Mouse (Mus musculus) 416B (cell line): ENCODE measurements around the gene Galk1.
"Not testable (repeated sequence)": the region's sequence is repeated elsewhere in the genome, so short reads cannot be mapped to it uniquely, and the experiment has no call there.

ENCODE experiments used
- DNase-seq: peaks from one replicate; pipeline ENCODE4 v3.0.0; 2011; ENCODE audit warnings: low read depth

The Galk1 gene

DNA sequence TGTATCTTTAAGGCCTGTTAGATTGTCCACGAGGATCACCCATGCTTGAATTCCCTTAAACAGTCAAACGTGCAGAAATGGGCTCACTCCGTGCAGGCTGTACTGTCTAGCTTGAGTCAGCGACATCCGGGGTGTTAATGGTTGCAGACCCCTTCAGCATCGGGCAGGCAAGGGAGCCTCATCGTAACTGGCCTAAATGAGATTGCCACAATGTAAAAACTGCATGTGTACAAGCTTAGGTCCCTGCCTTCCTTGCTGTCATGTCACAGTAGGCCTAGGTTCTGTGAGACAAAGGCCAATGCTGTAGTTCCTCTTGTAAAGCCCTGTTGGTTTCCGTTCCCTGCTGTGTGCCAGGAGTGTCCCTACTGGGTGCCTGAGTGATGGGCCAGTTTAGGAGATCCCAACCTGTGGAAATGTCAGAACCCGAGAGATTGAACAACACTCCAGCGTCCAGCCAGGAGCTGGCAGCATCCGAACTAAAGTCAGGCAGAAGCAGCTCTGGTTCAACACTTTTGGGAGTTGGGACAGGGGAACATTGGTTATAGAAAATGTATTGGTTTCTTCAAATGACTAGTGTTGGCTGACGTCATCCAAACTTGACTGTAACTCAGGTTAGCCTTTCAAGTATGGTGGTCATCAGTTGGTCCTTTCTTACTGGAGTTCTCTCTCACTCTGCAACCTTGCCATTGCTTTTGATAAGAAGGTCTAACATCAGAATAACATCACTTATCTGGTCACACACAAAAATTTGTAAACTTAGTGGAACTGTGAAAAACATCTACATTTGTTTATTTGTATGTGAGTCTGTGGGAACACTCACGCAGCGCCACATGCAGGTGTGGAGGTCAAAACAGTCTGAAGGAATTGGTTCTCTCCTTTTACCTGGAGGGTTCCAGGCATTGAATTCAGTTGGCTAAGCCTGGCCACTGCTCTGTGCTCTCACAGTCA is 18.7 kb upstream of the Galk1 start:
- peak; percentile 78 for DNase-seq

DNA sequence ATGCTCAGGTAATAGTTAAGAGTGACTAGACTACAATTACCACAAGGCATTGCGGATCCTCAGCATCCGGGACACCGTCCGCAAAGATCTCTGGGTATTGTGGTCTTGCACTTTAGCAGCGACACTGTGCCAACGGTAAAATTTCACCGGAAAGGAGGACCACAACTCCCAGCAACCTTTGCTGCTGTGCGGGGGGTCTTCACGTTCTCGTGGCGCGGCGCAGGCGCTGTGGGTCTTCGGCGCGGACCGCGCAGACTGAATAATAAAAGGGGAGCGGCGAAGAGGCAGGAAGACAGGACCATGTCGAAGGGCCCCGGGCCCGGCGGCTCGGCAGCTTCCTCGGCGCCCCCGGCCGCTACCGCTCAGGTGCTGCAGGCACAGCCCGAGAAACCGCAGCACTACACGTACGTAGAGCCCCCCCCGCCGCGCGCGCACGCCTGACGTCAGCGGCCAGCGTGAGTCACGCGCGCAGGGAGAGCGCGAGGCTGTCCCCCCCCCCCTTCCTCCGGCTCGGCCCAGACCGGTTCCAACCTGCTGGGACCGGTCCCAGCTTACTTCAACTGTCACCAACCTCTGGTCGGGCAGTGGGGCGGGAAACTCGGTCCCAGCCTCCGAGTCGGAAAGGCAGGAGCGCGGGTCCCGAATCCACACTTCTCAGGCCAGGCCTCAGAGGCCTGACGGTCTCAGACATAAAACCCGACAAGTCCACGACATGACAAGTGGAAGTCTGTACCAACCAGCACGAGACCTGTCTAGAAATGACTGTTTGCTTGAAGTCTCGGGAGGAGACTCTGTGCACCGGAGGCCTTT is 17.8 kb upstream of the Galk1 start, which contains the start of gene Unk:
Unk (plus strand) TSS at position 235 of the 810 bp plus-strand sequence.
- peak; percentile 99 for DNase-seq

DNA sequence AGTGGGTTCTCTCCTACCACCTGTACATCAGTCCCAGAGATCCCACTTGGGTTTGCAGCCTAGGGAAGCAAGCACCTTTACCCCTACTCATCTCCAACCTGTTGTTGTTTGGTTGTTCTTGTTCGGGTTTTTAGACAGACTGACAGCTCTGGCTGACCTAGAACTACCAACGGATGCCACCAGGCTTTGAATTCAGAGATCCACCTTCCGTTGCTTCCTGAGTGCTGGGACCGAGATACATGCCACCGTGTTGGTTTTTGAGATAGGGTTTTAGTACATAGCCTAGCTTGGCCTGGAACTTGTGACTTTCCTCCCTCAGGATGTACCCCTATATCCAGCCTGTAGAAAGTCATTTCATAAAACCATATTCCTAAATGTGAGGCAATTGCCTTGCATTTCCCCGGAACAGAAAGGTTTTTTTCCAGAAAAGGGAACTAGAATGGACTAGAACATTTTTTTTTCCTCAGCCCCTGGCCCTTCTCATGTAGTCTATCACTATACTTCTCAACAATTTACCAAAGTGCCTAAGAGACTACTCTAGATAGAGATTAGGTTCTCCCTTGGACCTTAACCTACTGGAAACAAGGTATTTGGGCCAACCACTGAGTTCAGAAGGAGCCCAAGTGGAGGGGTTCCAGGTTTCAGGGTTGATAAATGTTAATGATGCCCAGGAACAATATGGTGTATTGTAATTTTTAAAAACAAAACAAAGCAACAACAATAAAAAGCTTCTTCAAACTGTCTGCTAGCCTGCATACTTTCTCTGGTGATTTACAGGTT is 16.8 kb upstream of the Galk1 start:
- DNase-seq: no peak

DNA sequence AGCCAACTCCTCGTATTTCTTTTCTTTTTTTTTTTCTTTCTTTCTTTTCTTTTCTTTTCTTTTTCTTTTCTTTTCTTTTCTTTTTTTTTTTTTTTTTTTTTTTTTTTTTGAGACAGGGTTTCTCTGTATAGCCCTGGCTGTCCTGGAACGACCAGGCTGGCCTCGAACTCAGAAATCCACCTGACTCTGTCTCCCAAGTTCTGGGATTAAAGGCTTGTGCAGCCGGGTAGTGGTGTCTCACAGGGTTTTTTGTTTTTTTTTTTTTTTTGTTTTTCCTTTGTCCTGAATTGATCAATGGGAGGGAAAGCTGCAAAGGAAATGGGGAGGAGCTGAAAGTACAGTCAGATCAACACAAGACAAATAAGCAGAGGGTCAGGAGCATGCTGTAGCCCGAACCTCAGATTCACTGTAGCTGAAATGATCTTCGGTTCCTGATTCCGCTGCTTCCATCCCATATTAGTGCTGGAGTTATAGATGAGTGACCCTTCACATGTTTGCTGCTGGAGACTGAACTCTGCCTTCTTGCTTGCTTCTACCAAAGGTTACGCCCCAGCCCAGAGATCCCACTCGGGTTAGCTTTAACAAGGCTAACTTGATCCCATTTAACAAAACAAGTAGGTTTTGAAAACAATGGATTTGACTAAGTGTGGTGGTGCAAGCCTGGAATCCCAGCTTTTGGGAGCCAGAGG is 15.8 kb upstream of the Galk1 start:
- DNase-seq: no peak

DNA sequence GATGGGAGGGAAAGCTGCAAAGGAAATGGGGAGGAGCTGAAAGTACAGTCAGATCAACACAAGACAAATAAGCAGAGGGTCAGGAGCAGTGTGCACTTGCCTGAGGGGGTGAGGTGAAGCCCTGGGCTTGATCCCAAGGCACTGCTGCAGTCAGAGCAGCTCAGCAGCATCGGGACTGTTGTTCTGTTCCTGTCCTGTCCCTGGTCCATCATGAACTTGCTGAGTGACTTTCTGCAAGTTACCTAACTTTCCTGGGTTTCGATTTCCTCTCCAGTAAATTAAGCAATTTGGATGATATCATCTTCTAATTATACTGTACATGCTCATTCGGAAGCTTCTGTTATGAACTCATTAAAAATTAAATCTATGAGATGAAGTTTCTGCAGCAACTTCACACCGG is 15.2 kb upstream of the Galk1 start, which contains the start of gene H3f3b:
H3f3b (minus strand) TSS at position 207 of the 400 bp plus-strand sequence.
- peak; percentile 81 for DNase-seq

DNA sequence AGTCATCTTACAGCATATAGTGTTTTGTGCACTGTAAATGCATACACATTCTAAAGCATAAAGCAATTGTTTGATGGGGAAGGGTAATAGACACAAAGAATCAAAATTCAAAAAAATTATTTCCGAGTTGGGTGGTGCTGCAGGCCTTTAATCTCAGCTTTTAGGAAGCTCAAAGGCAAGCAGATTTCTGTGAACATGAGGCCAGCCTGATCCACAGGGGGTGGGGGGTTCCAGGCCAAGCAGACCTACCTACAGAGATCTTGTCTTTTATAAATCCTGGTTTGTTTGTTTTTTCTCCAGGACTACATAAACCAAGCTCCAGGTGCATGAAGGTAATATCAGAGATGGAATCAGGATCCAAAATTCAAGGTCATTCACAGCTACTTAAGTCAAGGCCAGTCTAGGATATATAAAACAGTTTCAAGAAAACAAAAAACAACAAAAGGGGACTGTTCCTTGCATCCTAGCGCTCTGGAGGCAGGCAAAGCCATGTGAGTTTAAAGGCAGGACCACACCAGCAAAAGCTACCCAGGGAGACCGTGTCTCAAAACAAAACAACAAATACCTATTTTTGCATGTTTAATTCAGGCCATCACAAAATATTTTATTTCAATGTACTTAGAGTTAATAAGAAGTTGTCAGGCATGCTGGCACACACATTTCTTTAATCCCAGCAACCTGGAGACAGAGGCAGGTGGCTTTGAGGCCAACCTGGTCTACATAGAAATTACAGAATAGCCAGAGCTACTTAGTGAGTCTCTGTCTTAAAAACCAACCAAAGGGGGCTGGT is 12.7 kb upstream of the Galk1 start:
- no peak for DNase-seq

DNA sequence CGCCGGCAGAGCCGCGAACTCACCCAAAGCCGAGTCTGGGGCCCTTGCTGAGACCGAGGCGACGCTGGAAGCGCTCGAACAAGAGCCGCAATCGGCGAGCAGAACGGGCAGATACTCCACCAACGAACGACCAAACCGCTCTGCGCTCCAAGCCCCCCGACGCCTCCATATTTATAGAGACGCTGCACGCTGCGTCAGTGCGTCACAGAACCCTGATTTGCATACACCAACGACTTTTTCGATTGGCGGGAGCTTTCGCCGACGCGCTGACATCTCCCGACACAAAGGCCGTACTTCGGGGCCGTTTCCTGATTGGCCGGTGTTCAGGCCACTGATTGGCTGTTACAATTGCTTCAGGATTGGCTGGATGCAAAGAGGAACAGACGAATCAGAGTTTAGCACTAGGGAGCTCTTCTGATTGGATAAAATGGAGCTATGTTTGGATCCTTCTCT is 11.9 kb upstream of the Galk1 start:
- DNase-seq: peak; percentile 100

DNA sequence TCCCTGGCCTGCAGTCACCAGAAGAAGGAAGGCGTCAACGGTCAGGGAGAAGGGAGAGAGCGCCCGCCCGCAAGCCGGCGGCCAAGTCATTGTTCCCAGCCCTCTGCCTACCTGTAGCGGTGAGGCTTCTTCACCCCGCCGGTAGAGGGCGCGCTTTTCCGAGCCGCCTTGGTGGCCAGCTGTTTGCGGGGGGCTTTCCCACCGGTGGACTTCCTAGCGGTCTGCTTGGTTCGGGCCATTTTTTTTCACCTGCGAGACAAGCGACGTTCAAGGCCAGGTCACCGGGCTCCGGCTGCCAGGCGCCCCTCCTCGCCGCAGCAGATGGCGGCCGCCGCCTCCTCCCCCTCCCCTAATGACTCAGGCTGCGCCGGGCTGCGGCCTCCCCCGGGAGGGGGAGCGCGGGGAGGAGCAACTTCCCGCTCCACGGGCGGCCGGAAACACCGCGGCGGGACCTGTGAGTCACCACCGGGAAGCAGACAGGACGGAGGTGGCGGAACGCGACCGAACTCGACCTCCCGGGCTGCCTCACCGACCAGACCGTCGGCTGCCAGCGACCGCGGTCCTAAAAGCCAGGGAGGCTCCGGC is 11.3 kb upstream of the Galk1 start:
- no peak for DNase-seq

DNA sequence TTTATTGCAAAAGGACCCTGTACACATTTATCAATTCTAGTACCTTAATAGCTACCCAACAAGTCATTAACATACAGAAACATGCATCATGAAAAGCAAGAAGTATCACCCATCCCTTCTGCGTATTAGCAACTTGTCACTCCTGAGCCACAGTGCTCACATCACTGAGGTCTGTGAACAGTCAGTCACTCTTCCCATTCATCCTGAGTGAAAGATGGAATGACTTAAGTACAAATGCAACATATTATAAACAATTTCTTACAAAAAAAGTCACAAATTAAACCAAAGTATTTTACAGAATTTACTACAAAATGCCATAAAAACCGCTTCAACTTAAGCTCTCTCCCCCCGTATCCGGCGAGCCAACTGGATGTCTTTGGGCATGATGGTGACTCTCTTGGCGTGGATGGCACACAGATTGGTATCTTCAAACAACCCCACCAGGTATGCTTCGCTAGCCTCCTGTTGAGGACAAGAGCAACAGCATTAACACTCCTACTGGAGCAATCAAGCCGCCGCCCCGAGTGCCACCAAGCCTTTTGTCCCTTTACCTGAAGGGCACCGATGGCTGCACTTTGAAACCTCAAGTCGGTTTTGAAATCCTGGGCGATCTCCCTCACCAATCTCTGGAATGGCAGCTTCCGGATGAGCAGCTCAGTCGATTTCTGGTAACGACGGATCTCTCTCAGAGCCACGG is 10.7 kb upstream of the Galk1 start:
- peak; percentile 53 for DNase-seq

DNA sequence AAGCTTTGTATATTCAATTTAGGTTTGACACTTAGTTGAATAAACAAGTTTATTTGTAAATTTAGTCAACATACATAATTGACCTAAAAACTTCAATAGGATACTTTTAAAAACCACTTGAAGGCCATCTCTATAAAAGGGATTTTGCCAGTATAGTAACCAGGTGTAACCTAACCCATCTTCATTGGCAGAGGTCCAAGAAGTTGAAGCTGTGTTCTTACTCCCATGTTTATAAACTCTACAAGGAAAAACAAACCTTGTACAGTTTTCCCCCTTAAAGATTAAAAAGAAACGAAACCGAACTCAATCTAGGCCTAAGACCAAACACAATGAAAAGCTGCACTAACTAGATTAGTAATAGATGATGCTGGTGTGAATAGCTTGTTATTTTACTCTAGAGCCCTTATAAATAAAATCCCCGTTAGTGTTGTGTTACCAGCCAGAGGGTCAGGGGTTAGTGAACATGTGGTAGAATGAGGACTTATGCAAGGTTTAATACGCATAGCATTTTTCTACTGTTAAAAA is 9.8 kb upstream of the Galk1 start:
- peak; percentile 43 for DNase-seq

DNA sequence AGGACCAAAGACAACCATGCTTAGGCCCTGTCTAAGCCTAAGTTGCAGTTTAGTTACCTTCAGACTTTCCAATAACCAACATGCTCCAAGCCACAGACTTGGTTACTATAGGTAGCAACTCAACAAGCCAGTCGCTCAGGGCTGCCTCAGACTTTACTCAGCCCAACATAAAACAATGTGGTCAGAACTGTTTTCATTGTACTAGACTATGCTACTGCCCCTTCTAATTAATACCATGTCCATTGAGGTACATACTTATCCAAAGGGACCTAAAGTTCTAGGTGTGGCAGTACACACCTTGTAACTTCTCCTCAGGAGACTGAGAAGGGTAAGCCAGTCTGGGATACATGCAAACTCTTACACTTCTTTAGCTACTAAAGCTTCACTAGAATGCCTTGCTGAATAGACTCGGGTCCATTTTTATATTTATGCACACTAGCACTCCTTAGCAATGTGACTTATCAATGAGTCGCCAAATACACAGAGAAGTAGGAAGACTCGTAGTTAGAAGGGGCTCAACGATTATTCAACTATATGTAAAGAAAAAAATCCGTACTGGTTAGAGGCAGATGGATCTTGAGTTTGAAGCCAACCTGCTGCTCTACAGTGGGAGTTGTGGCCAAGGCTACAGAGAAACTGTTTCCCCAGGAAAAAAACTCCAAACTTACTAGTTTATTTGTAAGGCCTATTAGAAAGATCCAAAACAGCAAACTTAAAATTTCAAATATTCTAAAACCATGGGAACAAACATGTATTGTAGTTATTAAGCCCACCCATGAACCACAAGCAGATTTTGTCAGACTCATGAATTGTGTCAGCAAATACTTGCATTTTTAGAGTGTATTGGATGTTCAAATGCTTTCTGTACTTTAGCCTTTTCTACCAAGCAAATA is 9.1 kb upstream of the Galk1 start:
- DNase-seq: peak; percentile 67

DNA sequence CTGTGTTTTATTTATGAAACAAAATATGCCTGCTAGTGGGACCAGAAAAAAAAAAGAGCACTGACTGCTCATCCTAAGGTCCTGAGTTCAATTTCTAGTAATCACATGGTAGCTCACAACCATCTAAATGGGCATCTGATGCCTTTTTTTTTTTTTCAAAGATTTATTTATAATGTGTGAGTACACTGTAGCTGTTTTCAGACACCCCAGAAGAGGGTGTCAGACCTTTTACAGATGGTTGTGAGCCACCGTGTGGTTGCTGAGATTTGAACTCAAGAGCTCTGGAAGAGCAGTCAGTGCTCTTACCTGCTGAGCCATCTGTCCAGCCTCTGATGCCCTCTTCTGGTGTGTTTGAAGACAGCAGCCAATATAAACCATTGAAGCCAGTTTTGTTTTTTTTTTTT is 8.0 kb upstream of the Galk1 start:
- DNase-seq: peak; percentile 72

DNA sequence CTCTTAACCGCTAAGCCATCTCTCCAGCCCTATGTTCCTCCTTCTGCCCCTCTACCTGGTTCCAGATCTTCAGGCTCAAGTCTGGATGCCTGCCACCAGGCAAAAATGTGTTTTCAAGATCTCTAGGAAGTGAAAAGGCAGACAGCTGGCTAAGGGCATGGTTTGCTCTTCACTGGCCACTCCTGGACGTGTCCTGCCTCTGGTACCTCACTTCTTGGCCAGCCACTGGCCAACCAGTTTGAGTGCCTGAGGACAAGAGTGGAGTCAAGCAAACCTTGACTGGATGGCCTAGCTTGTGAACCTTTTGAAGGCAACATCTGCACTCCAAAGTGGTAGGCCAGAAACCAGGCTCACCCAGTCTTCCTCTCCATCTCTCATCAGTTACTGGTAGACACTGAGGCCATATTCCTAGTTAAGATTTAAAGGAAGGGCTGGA is 7.5 kb upstream of the Galk1 start:
- DNase-seq: peak; percentile 55

DNA sequence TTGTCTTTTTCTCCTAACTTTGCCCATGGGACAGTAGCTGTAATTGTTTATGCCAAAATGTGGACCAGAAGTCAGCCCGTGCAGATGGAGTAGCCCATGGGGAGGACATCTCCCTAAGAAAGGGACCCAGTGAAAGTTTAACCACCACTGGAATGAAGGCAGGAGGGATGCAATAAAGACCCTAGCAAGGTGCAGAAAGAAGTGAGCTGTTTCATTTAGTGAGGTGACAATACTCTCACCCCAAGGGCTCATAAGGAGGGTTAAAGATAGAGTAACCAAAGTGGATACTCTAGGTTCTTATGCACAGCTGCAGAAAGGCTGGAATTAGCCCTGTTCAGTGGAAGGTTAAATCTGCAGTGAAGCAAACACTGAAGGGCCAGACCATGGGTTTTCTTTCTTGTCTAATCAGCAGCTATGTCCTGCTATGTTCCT is 6.9 kb upstream of the Galk1 start:
- no peak for DNase-seq

DNA sequence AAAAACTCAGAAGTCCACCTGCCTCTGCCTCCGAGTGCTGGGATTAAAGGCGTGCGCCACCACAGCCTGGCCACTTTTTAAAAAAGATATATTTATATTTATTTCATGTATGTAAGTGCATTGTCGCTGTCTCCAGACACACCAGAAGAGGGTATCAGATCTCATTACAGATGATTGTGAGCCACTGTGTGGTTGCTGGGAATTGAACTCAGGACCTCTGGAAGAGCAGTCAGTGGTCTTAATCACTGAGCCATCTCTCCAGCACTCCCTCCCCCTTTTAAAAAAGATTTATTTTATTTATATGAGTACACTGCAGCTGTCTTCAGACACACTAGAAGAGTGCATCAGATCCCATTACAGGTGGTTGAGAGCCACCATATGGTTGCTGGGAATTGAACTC is 6.3 kb upstream of the Galk1 start:
- DNase-seq: not testable (repeated sequence)

DNA sequence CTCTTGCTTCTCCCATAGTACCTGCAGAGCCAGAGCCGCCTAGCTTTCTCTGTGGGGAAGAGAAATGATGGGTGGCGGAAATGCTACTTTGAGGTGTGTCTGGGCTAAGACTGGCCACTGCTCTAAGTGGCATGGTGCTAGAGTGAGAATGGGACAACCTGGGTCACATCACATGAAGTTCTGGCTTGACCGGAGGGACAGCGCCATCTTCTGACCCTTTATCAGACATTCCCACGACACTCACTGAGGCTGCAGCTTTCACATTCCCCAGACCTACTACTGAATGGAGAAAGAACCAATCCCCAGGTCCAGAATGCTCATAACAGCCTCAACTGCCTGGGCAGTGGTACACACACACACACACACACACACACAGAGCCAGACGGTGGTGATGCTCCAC is 5.6 kb upstream of the Galk1 start:
- DNase-seq: peak; percentile 85

DNA sequence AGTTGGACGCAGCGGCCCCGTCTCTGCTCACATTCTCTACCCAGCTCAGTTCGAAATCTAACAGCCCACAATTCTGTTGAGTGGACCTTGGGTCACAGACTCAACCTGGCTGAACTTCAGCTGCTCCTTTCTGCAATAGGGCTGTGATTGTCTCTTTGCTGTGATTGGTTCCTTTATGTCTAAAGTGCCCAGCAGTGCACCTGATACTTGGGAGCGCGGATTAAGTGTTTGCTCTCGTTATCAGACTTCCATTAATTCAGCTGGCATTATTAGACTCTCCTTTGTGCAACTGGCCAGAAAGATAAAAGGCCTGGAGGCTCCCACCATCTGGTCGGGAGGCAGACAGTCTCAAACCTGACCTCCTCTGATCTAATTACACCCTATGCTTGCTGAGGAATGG is 2.3 kb upstream of the Galk1 start:
- no peak for DNase-seq
